Mouse (Mus musculus) neural tube, embryonic 10.5 days (tissue): Measurements from ENCODE around the gene Apoc4.

ENCODE experiments used
- DNase-seq: peaks from one replicate; pipeline ENCODE4 v3.0.0-alpha.2; 2017; ENCODE audit warnings: low spot score; ENCODE audit errors: extremely low spot score

The Apoc4 gene

GRCm38 (mm10) chr7:19678901-19679300 lies 2.4 kb downstream of the Apoc4 start:
- no peak for DNase-seq

- DNase-seq, result no peak
These were observed 3.4 kb downstream of the Apoc4 start, which contains the start of gene Apoc2 for GRCm38 (mm10) chr7:19677872-19678271. Apoc2 (minus strand) TSS chr7:19677941.

DNA sequence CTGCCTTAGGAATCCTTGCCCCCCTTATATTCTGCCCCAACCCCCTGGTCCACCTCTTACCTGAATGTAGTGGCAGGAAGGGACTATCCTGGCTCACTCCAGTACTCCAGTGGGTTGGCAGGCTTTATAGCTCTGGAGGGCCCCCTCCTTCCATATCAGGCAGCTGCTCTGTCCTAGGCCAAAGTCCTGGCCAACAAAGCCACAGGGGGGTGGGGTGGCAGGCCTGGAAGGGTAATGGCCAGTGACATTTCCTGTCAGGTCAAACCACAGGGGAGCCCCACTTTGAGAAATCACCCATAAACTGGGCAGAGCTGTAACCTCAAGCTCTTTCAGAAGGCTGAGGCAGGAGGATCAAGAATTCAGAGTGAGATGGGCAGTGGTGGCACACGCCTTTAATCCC lies 4.6 kb downstream of the Apoc4 start:
- no peak for DNase-seq

- no peak for DNase-seq
These were observed 5.5 kb downstream of the Apoc4 start for GRCm38 (mm10) chr7:19675824-19676223.

GRCm38 (mm10) chr7:19673083-19673699 lies 8.1 kb downstream of the Apoc4 start:
- DNase-seq, result no peak

DNA sequence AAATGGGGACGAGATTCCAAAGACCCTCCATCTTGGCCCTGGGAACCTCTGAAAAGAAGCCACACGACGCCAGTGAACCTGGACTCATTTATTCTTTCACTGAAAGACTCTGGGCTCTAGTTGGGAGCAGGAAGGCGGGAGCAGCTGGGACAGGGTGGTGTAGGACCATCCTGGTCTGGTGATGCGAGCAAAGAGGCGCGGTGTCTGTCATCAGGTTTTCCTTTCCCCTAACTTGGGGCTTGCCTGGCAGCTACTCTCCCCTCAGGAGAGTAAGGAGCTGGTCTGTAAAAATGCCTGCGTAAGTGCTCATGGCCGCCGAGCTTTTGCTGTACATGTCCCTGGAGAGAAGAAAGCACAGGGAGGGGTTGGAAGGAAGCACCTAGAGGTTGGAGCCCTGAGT lies 9.8 kb downstream of the Apoc4 start:
- DNase-seq, result no peak

- peak; percentile 85 for DNase-seq
These were observed 12.1 kb downstream of the Apoc4 start for GRCm38 (mm10) chr7:19668947-19669721.

DNA sequence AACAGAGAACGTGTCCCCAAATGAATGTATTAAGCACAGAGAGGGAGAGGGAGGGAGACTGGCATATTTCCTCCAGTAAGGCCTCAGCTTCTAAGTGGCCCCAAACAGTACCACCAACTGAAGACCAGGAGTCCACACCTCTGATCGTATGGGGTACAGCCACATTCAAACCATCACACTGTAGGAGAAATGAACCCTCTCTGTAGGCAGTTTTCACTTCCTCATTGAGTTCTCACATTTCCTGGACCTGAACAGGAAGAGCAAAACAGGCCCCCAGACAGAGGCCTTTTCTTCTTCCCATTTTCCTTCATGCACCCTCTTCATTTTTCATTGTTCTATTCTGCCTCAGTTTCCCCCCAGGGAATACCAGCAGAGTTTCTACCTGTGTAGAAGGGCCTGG lies 13.8 kb downstream of the Apoc4 start:
- no peak for DNase-seq

DNA sequence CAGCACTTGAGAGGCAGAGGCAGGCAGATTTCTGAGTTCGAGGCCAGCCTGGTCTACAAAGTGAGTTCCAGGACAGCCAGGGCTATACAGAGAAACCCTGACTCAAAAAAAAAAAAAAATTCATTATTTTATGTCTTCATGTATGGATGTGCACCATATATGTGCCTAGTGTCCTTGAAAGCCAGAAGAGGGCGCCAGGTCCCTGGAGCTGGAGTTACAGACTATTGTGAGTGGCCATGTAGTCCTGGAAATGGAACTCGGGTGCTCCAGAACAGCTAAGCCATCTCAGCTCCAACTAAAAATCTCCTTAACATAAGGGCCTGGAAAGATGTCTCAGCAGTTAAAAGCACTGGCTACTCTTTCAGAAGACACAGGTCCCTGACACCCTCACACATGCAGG lies 14.5 kb downstream of the Apoc4 start:
- DNase-seq, result no peak

- peak; percentile 99 for DNase-seq
These were observed 16.1 kb downstream of the Apoc4 start, which contains the start of gene Clptm1 for GRCm38 (mm10) chr7:19664955-19665841. Clptm1 (minus strand) TSS chr7:19665033.

GRCm38 (mm10) chr7:19664455-19664954 lies 16.8 kb downstream of the Apoc4 start:
- DNase-seq, result no peak

DNA sequence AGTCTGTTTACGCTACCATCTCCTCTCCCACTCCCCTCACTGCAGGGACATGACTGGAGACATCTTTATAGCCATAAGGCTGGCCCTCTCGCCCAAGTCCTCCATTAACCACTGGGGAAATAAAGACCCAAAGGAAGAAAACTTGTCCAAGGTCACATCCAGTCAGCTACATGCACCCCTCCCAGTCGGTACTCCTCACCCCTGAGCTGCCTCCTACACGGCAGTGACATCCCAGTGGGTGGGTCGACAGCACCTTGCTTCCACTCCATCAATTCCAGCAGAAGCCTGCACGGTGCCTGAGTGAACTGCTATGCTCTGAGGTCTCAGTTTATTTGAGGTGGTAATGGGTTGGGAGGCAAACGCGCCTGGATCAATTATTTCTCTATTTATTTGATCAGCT lies 17.3 kb downstream of the Apoc4 start:
- DNase-seq, result peak; percentile 14

- no peak for DNase-seq
These were observed 28.7 kb downstream of the Apoc4 start for GRCm38 (mm10) chr7:19652614-19653013.

DNA sequence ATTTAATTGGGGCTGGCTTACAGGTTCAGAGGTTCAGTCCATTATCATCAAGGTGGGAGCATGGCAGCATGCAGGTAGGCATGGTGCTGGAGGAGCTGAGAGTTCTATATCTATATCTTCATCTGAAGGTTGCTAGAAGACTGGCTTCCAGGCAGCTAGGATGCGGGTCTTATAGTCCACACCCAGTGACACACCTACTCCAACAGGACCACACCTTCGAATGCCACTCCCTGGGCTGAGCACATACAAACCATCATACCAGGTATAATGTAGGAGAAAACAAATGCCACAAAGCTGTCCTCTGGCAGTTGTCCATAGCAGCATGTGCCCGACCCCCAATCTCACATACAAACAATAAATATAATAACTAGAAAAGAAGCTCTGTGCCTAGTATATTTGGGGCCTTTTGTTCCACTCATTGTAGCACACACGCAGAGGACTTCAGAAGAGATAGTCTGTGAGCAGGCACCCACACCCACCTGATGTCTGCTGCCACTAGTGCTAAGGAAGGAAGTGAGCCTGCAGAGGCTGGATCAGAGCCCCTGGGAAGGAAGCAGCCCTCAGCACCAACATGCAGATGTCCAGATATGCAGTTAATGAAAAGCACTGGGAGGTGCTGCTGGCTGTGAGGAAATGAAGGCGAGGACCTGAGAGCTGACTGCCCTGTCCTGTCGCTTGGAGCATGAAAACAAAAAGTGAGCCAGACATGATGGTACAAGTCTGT lies 30.1 kb downstream of the Apoc4 start:
- no peak for DNase-seq

DNA sequence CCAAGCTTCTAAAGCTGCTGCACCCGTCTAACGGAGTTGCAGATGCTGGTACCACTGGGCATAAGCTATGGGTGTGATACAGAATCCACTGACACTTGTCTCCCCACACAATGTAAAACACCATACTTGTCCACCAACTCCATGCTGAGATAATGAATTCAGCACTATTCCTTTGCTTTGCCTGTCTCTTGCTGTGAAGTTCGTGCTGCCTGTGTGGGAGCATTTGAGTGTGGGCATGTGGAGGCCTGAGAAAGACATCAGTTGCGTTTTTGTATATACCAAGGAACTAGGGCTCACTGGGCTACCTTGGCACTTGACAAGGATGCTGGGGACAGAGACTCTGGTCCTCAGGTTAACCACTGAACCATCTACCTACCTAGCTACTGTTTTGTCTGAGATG lies 40.1 kb downstream of the Apoc4 start:
- DNase-seq, result no peak

- no peak for DNase-seq
These were observed 46.0 kb downstream of the Apoc4 start for GRCm38 (mm10) chr7:19635074-19635827.

GRCm38 (mm10) chr7:19634591-19634990 lies 46.7 kb downstream of the Apoc4 start:
- no peak for DNase-seq

DNA sequence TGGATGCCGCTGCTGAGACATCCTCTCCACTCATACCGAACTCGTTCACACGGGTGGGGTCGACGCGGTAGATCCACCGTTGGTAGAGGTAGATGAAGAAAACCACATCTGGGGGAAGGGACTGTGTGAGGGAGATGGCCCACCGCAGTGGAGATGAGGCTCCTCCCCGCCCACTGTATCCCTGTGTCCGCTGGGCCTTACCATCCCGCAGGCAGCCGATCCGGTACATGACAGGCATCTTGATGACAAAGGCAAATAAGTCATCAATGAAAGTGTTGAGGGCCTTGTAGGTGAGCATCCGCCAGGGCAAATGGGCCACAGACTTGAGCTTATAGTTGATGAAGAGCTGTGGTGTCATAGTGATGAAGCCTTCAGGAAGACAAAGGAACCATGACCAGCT lies 47.4 kb downstream of the Apoc4 start:
- DNase-seq, result no peak

DNA sequence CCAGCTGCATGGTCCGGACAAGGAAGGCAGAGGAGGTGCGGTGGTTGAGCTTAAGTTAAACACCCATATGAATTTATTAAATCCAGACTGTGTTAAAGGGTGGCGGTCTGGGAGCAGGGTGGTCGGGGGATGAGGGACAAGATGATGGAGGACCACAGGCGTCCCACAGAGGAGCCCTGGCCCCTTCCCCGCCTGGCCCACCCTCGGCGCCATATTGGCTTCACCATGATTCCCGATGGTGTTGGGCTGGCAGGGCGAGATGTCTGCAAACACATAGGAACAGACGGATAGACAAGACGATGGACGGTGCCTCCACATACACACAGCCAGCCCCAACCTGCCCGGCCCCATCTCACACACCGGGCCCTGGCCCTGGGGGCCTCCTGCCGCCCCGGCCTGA lies 48.1 kb downstream of the Apoc4 start:
- DNase-seq, result no peak

DNA sequence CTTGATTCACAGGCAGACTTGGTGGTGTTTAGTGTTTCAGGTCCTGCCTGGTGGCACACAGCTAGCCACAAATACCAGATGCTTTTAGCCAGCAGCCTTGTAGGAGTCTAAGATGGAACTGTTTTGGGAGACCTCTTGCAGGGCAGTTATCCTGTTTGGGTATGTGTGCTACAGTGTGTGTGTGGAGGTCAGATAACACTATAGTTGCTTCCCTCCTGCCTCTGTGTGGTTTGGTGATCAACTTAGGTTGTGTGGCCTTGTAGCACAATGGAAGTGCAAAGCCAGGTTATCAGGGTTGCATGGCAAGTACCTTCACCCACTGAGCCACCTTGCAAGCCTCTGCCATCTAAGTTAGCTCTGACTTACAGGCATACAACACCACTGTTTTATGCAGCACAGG lies 48.6 kb downstream of the Apoc4 start:
- no peak for DNase-seq
